Mouse (Mus musculus) CH12.LX (cell line): ENCODE measurements around the gene Tvp23b. TPM values are rescaled to one million over a fixed set of nuclear protein-coding genes. Genes with fewer than 3 reads are reported as not detected.
A peak's percentile ranks its signal among the peaks of the same experiment; 100 is the strongest.

ENCODE experiments used
- DNase-seq: peaks from one replicate; pipeline ENCODE4 v3.0.0-alpha.2; 2013; ENCODE audit errors: extremely low read depth
- H3K27ac ChIP-seq: 2 replicates; pipeline ENCODE4 v1.5.1; 2012; ENCODE audit warnings: low read depth, mild to moderate bottlenecking, control low read depth, moderate library complexity; ENCODE audit not compliant: insufficient read depth
- H3K27me3 ChIP-seq: replicated peaks from 2 replicates; pipeline ENCODE3; 2012; ENCODE audit warnings: inconsistent platforms
- H3K36me3 ChIP-seq, 2 experiments: replicated peaks in 1 of 2; 2 replicates each; pipeline versions ENCODE3 to v1.6.1; 2012; ENCODE audit warnings: inconsistent platforms in 1 of 2, low read length in 1 of 2, mild to moderate bottlenecking in 1 of 2, mixed read lengths in 1 of 2, moderate library complexity in 1 of 2; ENCODE audit not compliant: control insufficient read depth in 1 of 2, insufficient read depth in 1 of 2
- H3K4me1 ChIP-seq, 2 experiments: 2 replicates each; pipeline ENCODE4 v1.6.1; 2012; ENCODE audit warnings: inconsistent platforms in 1 of 2, moderate library complexity in 1 of 2; ENCODE audit not compliant: insufficient read depth in 2 of 2, control insufficient read depth in 1 of 2
- H3K4me2 ChIP-seq: 2 replicates; pipeline ENCODE4 v1.6.1; 2012; ENCODE audit warnings: low read depth, mild to moderate bottlenecking, control low read depth; ENCODE audit not compliant: poor library complexity, insufficient read depth, severe bottlenecking
- H3K4me3 ChIP-seq, 3 experiments: fragments of 150-350 bp in 1 of 3; sonication (generic) in 1 of 3; replicated peaks in 1 of 3; 2 replicates each; pipeline versions ENCODE3 to v1.5.1; 2011 to 2012; ENCODE audit warnings: low read depth in 2 of 3, low read length in 2 of 3, mild to moderate bottlenecking in 2 of 3, moderate library complexity in 2 of 3, control low read depth in 1 of 3, improper control_type of control experiment in 1 of 3, inconsistent platforms in 1 of 3, mixed read lengths in 1 of 3; ENCODE audit not compliant: poor library complexity in 1 of 3
- H3K79me2 ChIP-seq: replicated peaks from 2 replicates; pipeline ENCODE4 v1.6.1; 2012; ENCODE audit warnings: mild to moderate bottlenecking, moderate library complexity; ENCODE audit not compliant: control insufficient read depth, poor library complexity, insufficient read depth, severe bottlenecking; ENCODE audit errors: extremely low read depth
- H3K9ac ChIP-seq: 2 replicates; pipeline ENCODE4 v1.6.1; 2012; ENCODE audit warnings: low read depth, mild to moderate bottlenecking, control low read depth, moderate library complexity; ENCODE audit not compliant: insufficient read depth
- H3K9me3 ChIP-seq: replicated peaks from 2 replicates; pipeline ENCODE3; 2012; ENCODE audit warnings: low read length, inconsistent platforms, mixed read lengths
- CTCF ChIP-seq, 2 experiments: IDR thresholded peaks in 1 of 2; conservative IDR thresholded peaks in 1 of 2; 2 replicates each; pipeline ENCODE4 v1.5.1; 2011 to 2012; ENCODE audit warnings: low read depth in 2 of 2, low read length in 2 of 2, improper control_type of control experiment in 1 of 2, inconsistent platforms in 1 of 2, mild to moderate bottlenecking in 1 of 2, moderate library complexity in 1 of 2
- ETS1 ChIP-seq: conservative IDR thresholded peaks from 2 replicates; pipeline ENCODE4 v1.6.1; 2012; ENCODE audit warnings: low read depth, mild to moderate bottlenecking, inconsistent platforms, low read length, improper control_type of control experiment, moderate library complexity
- GABPA ChIP-seq: IDR thresholded peaks from 2 replicates; pipeline ENCODE4 v1.6.1; 2012; ENCODE audit warnings: low read depth, low read length, improper control_type of control experiment, inconsistent platforms; ENCODE audit not compliant: insufficient replicate concordance
- IRF4 ChIP-seq: IDR thresholded peaks from 2 replicates; pipeline ENCODE4 v1.6.1; 2014; ENCODE audit warnings: low read depth, mild to moderate bottlenecking, inconsistent platforms, low read length, improper control_type of control experiment
- KAT2A ChIP-seq: IDR thresholded peaks from 2 replicates; pipeline ENCODE4 v1.6.1; 2012; ENCODE audit warnings: low read length, improper control_type of control experiment, inconsistent platforms; ENCODE audit not compliant: insufficient replicate concordance
- MAX ChIP-seq: IDR thresholded peaks from 2 replicates; pipeline ENCODE4 v1.6.1; 2011; ENCODE audit warnings: low read length, improper control_type of control experiment
- NELFE ChIP-seq: IDR thresholded peaks from 2 replicates; pipeline ENCODE4 v1.6.1; 2011; ENCODE audit warnings: low read depth, low read length, improper control_type of control experiment
- NRF1 ChIP-seq: IDR thresholded peaks from 2 replicates; pipeline ENCODE4 v1.6.1; 2014; ENCODE audit warnings: low read depth, mild to moderate bottlenecking, inconsistent platforms, low read length, improper control_type of control experiment, moderate library complexity
- POLR2A ChIP-seq: IDR thresholded peaks from 2 replicates; pipeline ENCODE4 v1.6.1; 2011; ENCODE audit warnings: low read depth, mild to moderate bottlenecking, improper control_type of control experiment, low read length
- RAD21 ChIP-seq: IDR thresholded peaks from 2 replicates; pipeline ENCODE4 v1.6.1; 2011; ENCODE audit warnings: low read depth, mild to moderate bottlenecking, low read length, improper control_type of control experiment, moderate library complexity
- SMC3 ChIP-seq: IDR thresholded peaks from 2 replicates; pipeline ENCODE4 v1.6.1; 2011; ENCODE audit warnings: low read depth, low read length, improper control_type of control experiment
- TBP ChIP-seq: conservative IDR thresholded peaks from 2 replicates; pipeline ENCODE4 v1.6.1; 2011; ENCODE audit warnings: low read depth, low read length, improper control_type of control experiment
- UBTF ChIP-seq: IDR thresholded peaks from 2 replicates; pipeline ENCODE4 v1.6.1; 2012; ENCODE audit warnings: low read depth, mild to moderate bottlenecking, inconsistent platforms, low read length, improper control_type of control experiment, moderate library complexity
- USF1 ChIP-seq: IDR thresholded peaks from 2 replicates; pipeline ENCODE4 v1.6.1; 2014; ENCODE audit warnings: low read depth, mild to moderate bottlenecking, inconsistent platforms, low read length, improper control_type of control experiment
- USF2 ChIP-seq: conservative IDR thresholded peaks from 2 replicates; pipeline ENCODE4 v1.6.1; 2011; ENCODE audit warnings: low read depth, low read length, improper control_type of control experiment
- ZC3H11A ChIP-seq: IDR thresholded peaks from 2 replicates; pipeline ENCODE4 v1.6.1; 2012; ENCODE audit warnings: low read depth, mild to moderate bottlenecking, inconsistent platforms, low read length, improper control_type of control experiment
- ZKSCAN1 ChIP-seq: IDR thresholded peaks from 2 replicates; pipeline ENCODE4 v1.6.1; 2012; ENCODE audit warnings: low read depth, inconsistent platforms, low read length, improper control_type of control experiment, borderline replicate concordance
- ZNF384 ChIP-seq: IDR thresholded peaks from 2 replicates; pipeline ENCODE4 v1.6.1; 2012; ENCODE audit warnings: low read depth, low read length, improper control_type of control experiment, inconsistent platforms
- dilution Hi-C: fragments of 300-500 bp; cut with MboI; formaldehyde crosslinking; loops from 2 replicates; pipeline ENCODE4 v1.14.3; 2020; ENCODE audit warnings: low sequenced_read_pairs; ENCODE audit not compliant: extremely low pct_unique_long_range_greater_than_20kb, extremely low pct_ligation_motif_present
- in situ Hi-C: fragments of 300-500 bp; cut with MboI; formaldehyde crosslinking; loops from 3 replicates; pipeline ENCODE4 v1.14.3; 2019; ENCODE audit warnings: low sequenced_read_pairs, low pct_ligation_motif_present, low pct_unique_long_range_greater_than_20kb, mixed read lengths
- polyA plus RNA-seq: library from polyadenylated mRNA; unstranded; fragments of >175 nt; gene quantifications from 2 replicates; pipeline ENCODE4 v1.2.1, GENCODE M21; 2012; ENCODE audit warnings: low read depth; ENCODE audit not compliant: insufficient read length
- total RNA-seq, 2 experiments: library from RNA; depleted of rRNA; stranded (reverse); fragments of 300-350 nt in 1 of 2; fragments of >200 nt in 1 of 2; gene quantifications; 2 replicates each; pipeline ENCODE4 v1.2.3; 2012 to 2014

Gene Tvp23b
- total and polyA plus RNA-seq, 3 experiments: 40.9 to 68.7 (median 62.2) TPM

DNA sequence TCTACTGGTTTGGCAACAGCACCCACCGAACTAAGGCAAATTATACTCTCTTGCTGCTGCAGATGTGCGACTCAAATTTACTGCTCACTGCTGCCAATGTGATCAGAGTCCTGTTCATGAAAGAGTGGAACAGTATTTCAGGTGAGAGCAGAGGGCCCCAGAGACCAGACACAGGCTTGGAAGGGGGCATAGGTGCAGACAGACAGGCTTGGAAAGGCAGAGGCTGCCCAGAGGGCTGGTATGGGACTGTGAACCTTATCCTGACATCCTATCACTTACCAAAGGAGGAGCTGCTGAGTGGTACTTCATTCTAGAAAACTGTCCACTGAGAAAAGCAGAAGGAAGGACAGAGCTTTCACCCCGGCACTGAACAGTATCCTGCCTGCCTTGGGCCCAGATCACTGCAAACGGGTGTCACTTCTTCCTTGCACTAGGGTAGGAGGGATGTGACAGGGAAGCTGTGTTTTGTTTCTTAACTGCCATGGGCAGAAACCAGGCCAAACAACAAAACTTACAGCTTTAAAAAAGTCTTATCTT lies 31.5 kb upstream of the Tvp23b start:
- Histone ChIP-seq H3K4me3 (peak overlapping the region in 1 of 3 experiments; percentile 45), H3K4me1 (peaks cover 2 to 11% of the 10 kb centered on the region in 2 experiments), H3K79me2 (no peaks in the 10 kb centered on the region), H3K9ac (no peak overlapping the region), H3K36me3 (no peaks in the 10 kb centered on the region), H3K27me3 (no peaks in the 10 kb centered on the region), H3K9me3 (no peaks in the 10 kb centered on the region), H3K27ac (no peak overlapping the region), H3K4me2 (0 out of 2 replicates have a peak overlapping the region, but pooled peaks have one; percentile 52)
- in situ Hi-C loops (loop anchor here (5.0 kb wide), 1 partner anchor 90 kb away; no protein-coding TSS in a partner anchor), dilution Hi-C loops (no loop called here)
- peak; percentile 9 for DNase-seq
- TF ChIP-seq CTCF (conservative IDR thresholded peaks at IDR 0.05 in 1 of 2, IDR thresholded peaks at IDR 0.05 in 1 of 2; ENCODE audit: low read depth in 2 of 2, low read length in 2 of 2) (no peak), ZC3H11A (no peak), IRF4 (no peak), POLR2A (no peak), RAD21 (no peak), ETS1 (no peak), KAT2A (no peak)

- Histone ChIP-seq H3K27me3 (no peaks in the 10 kb centered on the region), H3K9me3 (no peaks in the 10 kb centered on the region)
These were observed 31.0 kb upstream of the Tvp23b start for GRCm38 (mm10) chr11:62848301-62848700.

GRCm38 (mm10) chr11:62851199-62851598 lies 28.1 kb upstream of the Tvp23b start:
- Histone ChIP-seq H3K27ac (no peak overlapping the region), H3K27me3 (no peaks in the 10 kb centered on the region), H3K4me3 (no peak overlapping the region), H3K9ac (no peak overlapping the region), H3K36me3 (no peaks in the 10 kb centered on the region), H3K4me2 (no peak overlapping the region), H3K9me3 (no peaks in the 10 kb centered on the region), H3K79me2 (no peaks in the 10 kb centered on the region), H3K4me1 (peaks cover under 1 to 15% of the 10 kb centered on the region in 2 experiments)
- no peak for TF ChIP-seq ZKSCAN1
- no peak for TF ChIP-seq TBP
- no peak for TF ChIP-seq NELFE
- peak; percentile 76 for TF ChIP-seq SMC3
- no peak for TF ChIP-seq UBTF
- 0 out of 2 replicates have a peak, but pooled peaks have one; percentile 36 for TF ChIP-seq ZNF384
- no peak for TF ChIP-seq GABPA
- no peak for TF ChIP-seq MAX
- TF ChIP-seq USF2: no peak
- peak; percentile 79 for TF ChIP-seq RAD21
- peak; percentile 7 to 84; a peak in 3 of 4 replicates for TF ChIP-seq CTCF (conservative IDR thresholded peaks at IDR 0.05 in 1 of 2, IDR thresholded peaks at IDR 0.05 in 1 of 2; ENCODE audit: low read depth in 2 of 2, low read length in 2 of 2)
- peak; percentile 12 for DNase-seq
- in situ Hi-C loops: no loop called here
- dilution Hi-C loops: no loop called here

More at GRCm38 (mm10) chr11:62848301-62848700, 31.0 kb upstream of the Tvp23b start:
- no peak overlapping the region for H3K27ac ChIP-seq
- DNase-seq: no peak
- H3K4me3 ChIP-seq: no peak overlapping the region
- H3K36me3 ChIP-seq: no peaks in the 10 kb centered on the region
- in situ Hi-C loops: loop anchor here (5.0 kb wide), 1 partner anchor 91 kb away; no protein-coding TSS in a partner anchor
- no peak overlapping the region for H3K9ac ChIP-seq
- dilution Hi-C loops: no loop called here
- no peaks in the 10 kb centered on the region for H3K79me2 ChIP-seq
- H3K4me2 ChIP-seq: no peak overlapping the region
- H3K4me1 ChIP-seq: peaks cover 2 to 11% of the 10 kb centered on the region in 2 experiments
- no peak for TF ChIP-seq POLR2A
- TF ChIP-seq GABPA: no peak
- no peak for TF ChIP-seq NRF1
- no peak for TF ChIP-seq USF1
- TF ChIP-seq ZNF384: no peak
